Mouse (Mus musculus) ovary, postnatal 10 days (tissue): ENCODE measurements around the gene Fam214b.
A peak's percentile ranks its signal among the peaks of the same experiment; 100 is the strongest.

Source experiments
- DNase-seq: peaks from one replicate; pipeline ENCODE4 v3.0.0; 2022; ENCODE audit warnings: low spot score

Gene Fam214b

GRCm38 (mm10) chr4:43038567-43039495 is 7.2 kb downstream of the Fam214b start:
- no peak for DNase-seq

GRCm38 (mm10) chr4:43037860-43038566 is 8.0 kb downstream of the Fam214b start:
- no peak for DNase-seq

GRCm38 (mm10) chr4:43036356-43036755 is 9.7 kb downstream of the Fam214b start:
- DNase-seq: no peak

- no peak for DNase-seq
Measured at GRCm38 (mm10) chr4:43035851-43036250, 10.2 kb downstream of the Fam214b start.

GRCm38 (mm10) chr4:43033481-43033880 is 12.5 kb downstream of the Fam214b start:
- DNase-seq: no peak

GRCm38 (mm10) chr4:43032501-43032900 is 13.5 kb downstream of the Fam214b start:
- no peak for DNase-seq

GRCm38 (mm10) chr4:43031237-43031995 is 14.6 kb downstream of the Fam214b start, which contains the start of gene Stoml2:
TSS of gene Stoml2 (minus strand) at chr4:43031710.
- DNase-seq: peak; percentile 82

- DNase-seq: no peak
Measured at GRCm38 (mm10) chr4:43030780-43031230, 15.2 kb downstream of the Fam214b start.

GRCm38 (mm10) chr4:43030352-43030751 is 15.7 kb downstream of the Fam214b start:
- no peak for DNase-seq

- DNase-seq: no peak
Measured at GRCm38 (mm10) chr4:43029749-43030148, 16.3 kb downstream of the Fam214b start.

- no peak for DNase-seq
Measured at GRCm38 (mm10) chr4:43029121-43029520, 16.9 kb downstream of the Fam214b start.

GRCm38 (mm10) chr4:43025084-43025960 is 20.7 kb downstream of the Fam214b start, which contains the start of gene Pigo:
TSS of gene Pigo (minus strand) at chr4:43025819.
- DNase-seq: peak; percentile 89

GRCm38 (mm10) chr4:43024673-43025072 is 21.3 kb downstream of the Fam214b start:
- DNase-seq: no peak

GRCm38 (mm10) chr4:43021341-43021740 is 24.7 kb downstream of the Fam214b start:
- no peak for DNase-seq

- no peak for DNase-seq
Measured at GRCm38 (mm10) chr4:43020876-43021275, 25.1 kb downstream of the Fam214b start.

- DNase-seq: no peak
Measured at GRCm38 (mm10) chr4:43019641-43020465, 26.2 kb downstream of the Fam214b start.

- no peak for DNase-seq
Measured at GRCm38 (mm10) chr4:43019176-43019575, 26.8 kb downstream of the Fam214b start.

GRCm38 (mm10) chr4:43018156-43018555 is 27.9 kb downstream of the Fam214b start:
- DNase-seq: no peak

GRCm38 (mm10) chr4:43012091-43012490 is 33.9 kb downstream of the Fam214b start:
- DNase-seq: no peak
